Mouse (Mus musculus) layer of hippocampus, postnatal 14 days (tissue): ENCODE results near the gene Ccdc14. TPM values are rescaled to one million over a fixed set of nuclear protein-coding genes. Genes with fewer than 3 reads are reported as not detected.
"Not testable (repeated sequence)": the region's sequence is repeated elsewhere in the genome, so short reads cannot be mapped to it uniquely, and the experiment has no call there.

Experiments used
- DNase-seq, 2 experiments: peaks; one replicate each; pipeline ENCODE4 v3.0.0; 2021 to 2022; ENCODE audit warnings: low spot score in 2 of 2, mixed read lengths in 1 of 2
- total RNA-seq, 2 experiments: library from RNA; stranded (reverse); gene quantifications; 2 replicates each; pipeline ENCODE4 v1.2.3; 2021

Gene Ccdc14
- total RNA-seq, 2 experiments from 2014 or later = 2.8 to 3.2 TPM

GRCm38 (mm10) chr16:34706487-34706946 is 16.1 kb downstream of the Ccdc14 start:
- DNase-seq = peak in 1 of 2 experiments; percentile 32

- DNase-seq = no peak
Measured at GRCm38 (mm10) chr16:34711481-34711880, 21.1 kb downstream of the Ccdc14 start.

DNA sequence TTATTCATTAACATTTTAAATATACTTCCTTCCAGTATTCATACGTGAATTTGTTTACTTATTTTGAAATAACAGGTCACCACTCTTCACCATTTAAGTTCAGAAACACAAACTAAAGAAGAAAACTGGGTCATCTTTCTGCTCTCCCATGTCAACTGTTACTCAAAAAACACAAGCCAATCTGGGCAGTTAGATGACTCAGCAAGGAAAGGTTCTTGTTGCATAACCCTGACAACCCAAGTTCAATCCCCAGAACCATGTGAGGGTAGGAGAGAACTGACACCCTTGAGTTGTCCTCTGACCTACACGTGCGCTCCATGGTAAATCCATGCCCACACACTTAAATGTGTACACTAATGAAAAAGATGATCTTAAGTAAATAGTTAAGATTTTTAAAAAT is 34.7 kb downstream of the Ccdc14 start:
- DNase-seq = no peak

DNA sequence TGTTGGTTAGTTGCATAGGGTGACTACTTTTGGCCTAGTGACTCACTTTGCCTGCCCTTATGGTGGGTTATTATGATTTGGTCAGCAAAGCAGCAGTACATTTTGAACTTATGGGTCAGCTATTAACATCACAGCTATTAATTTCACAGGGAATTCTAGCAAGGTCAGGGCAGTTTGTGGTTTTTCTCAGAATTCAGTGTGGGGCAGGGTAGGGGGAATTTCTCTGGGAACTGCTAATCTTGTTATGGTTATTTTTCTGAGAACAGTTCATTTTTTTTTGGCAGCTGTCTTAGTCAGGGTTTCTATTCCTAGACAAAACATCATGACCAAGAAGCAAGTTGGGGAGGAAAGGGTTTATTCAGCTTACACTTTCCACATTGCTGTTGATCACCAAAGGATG is 38.2 kb downstream of the Ccdc14 start:
- DNase-seq = not testable (repeated sequence)

DNA sequence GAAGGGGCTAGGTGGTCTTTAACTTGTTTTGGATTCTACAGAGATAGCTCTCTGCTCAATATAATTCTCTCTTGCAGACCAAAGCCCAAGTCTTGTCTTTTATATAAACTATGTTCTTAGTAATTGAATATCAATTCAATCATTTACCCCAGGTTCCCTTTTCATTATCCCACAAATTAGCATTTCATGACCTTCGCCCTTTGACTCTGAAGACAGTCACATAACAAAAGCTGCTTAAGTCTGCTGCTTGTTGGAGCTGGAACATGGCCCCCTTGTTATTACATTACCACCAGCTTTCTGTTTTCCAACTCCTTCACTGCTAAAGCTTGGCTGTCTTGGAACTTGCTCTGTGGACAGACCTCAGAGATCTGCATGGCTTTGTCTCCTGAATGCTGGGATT is 39.0 kb downstream of the Ccdc14 start:
- no peak for DNase-seq

DNA sequence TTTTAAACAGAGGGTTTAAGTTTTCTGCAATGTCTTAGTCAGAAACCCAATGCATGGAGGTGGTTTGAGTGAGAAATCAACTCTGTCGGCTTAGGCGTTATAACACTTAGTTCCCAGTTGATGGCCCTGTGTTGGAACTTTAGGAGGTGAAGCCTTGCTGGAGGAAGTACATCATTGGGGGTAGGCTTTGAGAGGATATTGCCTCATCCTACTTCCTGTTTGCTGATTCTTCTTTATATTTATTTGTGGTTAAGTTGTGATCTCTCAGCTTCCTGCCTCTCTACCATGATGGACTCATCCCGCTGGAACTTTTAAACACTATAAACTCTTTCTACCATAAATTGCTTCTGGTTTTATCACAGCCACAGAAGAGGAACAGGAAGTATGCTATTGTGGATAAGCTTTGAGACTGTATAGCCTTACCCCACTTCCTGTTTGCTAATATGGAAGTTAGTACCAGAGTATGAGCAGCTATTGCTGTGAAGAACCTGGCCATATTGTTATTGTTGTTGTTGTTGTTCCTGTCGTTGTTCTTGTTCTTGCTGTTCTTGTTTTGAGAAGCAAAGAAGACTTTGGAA is 48.3 kb downstream of the Ccdc14 start:
- no peak for DNase-seq

DNA sequence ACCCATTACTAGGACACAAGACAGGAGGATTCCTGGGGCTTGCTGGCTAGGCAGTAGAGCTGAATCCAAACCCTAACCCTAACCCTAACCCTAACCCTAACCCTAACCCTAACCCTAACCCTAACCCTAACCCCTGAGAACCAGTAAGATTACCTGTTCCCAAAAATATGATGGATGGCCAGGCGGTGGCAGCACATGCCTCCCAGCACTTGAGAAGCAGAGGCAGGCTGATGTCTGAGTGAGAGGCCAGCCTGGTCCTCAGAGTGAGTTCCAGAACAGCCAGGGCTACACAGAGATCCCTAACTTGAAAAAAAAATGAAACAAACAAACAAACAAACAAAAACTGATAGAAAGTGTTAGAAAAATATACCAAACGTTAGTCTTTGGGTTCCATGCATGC is 52.5 kb downstream of the Ccdc14 start:
- no peak for DNase-seq

DNA sequence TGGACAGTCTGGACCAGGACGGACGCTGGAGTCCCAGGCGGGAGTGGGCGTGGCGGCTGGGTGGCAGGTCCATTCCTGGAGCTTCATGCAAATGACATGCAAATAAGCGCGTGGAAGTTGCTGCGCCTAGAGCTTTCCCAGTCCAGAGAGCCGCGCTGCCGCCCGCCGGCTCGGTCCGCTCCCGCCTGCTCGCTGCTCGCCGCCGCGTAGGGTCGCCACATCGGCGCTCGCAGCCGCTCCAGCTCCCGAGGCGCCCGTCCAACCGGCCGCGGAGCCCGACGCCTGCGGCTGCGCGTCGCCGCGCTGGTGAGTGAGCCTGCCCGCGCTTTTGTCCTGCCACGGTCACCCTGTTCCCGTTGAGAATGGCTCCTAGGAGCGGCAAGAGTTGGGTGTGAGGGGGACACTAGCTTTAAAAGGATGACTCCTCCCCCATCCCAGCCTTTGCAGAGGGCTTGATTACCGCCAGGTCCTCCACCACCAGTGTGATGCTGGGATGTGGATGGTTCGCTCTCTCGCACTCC is 54.7 kb downstream of the Ccdc14 start, which contains the start of gene Mylk:
Mylk (plus strand) TSS at position 146 of the 521 bp plus-strand sequence.
- DNase-seq = peak; percentile 26 to 72

DNA sequence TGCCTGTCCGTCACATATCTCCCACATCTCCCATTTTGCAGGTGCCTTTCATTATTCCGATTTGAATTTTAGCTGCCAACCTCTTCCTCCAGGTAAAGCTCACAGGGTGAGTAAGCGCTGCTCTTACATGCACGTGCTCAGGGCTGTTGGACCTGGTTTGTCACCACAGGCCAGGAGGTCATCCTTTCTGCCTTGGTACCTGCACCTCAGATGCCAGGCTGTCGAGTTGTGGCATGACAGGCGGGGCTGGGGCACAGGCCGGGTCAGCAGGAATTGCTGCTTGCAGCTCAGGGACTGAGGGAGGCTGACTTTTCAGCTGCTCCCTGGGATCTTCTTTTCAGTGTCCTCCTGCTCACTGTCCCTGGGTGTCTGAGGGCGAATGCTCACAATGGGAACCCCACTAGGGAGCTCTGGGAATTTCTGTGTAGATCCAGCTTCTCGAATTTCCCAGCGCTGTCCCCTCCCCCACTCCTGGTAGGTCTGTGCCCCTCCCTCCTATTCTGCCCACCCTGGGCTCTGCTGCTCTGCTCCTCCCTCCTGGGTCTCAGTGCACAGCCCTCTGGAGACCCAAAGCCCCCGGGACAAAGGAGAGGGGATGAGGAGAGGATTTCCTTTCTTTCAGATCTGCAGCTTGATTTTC is 57.8 kb downstream of the Ccdc14 start:
- no peak for DNase-seq

DNA sequence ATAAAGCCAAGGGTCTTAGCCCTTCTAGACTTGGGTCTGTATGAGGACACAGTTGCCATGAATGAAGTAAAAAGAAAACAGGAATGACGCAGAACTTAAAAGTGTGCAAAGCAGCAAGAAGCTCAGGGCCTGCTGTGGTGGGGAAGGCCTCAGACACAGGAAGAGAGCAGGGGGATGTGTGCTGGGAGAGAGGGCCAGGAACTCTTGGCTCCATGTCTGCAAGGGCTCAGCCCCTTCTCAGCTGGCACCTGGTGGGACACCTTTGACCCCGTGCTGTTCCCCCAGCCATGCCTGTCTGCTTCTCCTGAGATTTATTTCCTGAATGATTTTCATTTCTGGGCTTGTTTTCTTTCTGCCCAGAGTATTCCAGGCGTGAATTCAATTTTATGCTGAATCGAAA is 59.1 kb downstream of the Ccdc14 start:
- DNase-seq = no peak

GRCm38 (mm10) chr16:34752026-34752425 is 61.6 kb downstream of the Ccdc14 start:
- no peak for DNase-seq

- no peak for DNase-seq
Measured at GRCm38 (mm10) chr16:34752977-34753376, 62.6 kb downstream of the Ccdc14 start.

- no peak for DNase-seq
Measured at GRCm38 (mm10) chr16:34756991-34757390, 66.6 kb downstream of the Ccdc14 start.

- DNase-seq = no peak
Measured at GRCm38 (mm10) chr16:34758205-34758604, 67.8 kb downstream of the Ccdc14 start.

DNA sequence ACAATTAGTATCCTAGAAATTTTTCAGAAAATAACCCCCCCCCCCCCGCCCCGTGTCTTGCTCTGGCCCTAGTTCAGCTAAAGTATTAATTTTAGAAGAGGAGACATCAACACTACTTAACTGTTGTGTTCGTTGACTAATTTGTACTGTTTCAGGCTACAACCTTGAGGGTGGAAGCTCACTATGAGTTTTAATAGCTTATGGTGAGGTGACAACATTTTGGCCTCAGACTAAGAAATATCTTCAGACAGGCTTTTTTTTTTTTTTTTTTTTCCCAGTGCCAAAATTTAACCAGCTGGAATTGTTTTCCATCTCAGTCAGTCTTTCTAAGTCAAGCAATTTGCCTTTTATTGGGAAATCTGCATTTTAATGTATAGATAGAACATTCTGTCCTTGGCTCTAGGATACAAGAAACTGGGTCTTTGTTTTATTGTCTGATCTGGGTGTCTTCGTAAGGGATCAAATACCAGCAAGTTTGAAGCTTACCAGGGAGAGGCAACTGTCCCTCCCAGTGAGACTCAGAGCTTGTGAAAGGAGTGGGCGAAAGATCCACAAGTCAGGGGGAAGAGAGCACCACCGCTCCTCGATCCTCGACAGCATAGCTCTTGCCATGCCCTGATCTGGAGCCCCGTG is 73.7 kb downstream of the Ccdc14 start:
- DNase-seq = no peak

- no peak for DNase-seq
Measured at GRCm38 (mm10) chr16:34765666-34766065, 75.2 kb downstream of the Ccdc14 start.

DNA sequence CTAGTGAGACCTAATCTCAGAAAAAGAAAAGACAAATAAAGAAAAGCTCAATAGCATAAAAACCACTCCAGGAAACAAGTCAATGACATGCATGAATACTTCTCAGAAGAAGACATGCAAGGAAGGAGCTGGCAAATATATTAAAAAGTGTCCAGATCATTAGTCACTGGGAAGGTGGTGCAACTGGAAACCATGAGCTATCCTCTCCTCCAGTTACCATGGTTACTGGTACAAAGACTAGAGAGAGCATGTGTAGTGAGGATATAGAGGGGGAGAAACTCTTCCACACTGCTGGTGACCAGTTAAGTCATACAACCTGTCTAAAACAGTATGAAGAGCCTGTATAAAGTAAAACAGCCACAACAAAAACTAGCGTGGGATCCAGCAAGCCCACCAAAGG is 75.8 kb downstream of the Ccdc14 start:
- DNase-seq = no peak

GRCm38 (mm10) chr16:34767443-34767842 is 77.0 kb downstream of the Ccdc14 start:
- no peak for DNase-seq

GRCm38 (mm10) chr16:34768436-34768835 is 78.0 kb downstream of the Ccdc14 start:
- peak in 1 of 2 experiments; percentile 20 for DNase-seq

DNA sequence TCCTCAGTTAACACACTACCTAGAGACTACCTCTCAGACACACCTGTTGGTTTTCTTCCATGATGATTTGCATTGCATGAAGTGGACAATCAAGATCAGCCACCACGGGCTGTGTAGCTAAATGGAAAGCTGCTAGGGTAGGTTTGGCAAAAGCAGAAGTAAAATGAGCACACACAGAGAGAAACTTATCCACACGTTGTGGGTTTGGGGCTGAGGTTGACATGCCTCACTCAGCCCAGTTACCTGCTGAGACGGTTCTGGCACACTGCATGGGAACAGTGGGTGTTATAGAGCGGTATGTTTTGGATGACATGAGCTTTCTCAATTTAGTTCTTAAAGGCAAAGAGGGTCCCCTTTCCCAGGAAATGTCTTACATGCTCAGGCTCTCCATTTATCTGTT is 79.7 kb downstream of the Ccdc14 start:
- no peak for DNase-seq

GRCm38 (mm10) chr16:34772445-34773032 is 82.1 kb downstream of the Ccdc14 start:
- no peak for DNase-seq
